Mouse (Mus musculus): Measurements from ENCODE around the gene Dgke. TPM values are rescaled to one million over a fixed set of nuclear protein-coding genes. Genes with fewer than 3 reads are reported as not detected.

Dgke gene
- total and polyA plus RNA-seq, 3 experiments: 4.8 to 17.0 (median 13.4) TPM

- Histone ChIP-seq H3K9me3 (replicated peaks; ENCODE audit: low read length) (no peaks in the 10 kb centered on the region), H3K27me3 (replicated peaks) (no peaks in the 10 kb centered on the region), H3K4me1 (ENCODE audit: control insufficient read depth in 1 of 2, insufficient read depth in 2 of 2) (peaks cover 27 to 62% of the 10 kb centered on the region in 2 experiments), H3K4me3 (replicated peaks in 1 of 3; ENCODE audit: low read depth in 2 of 3, low read length in 2 of 3, poor library complexity in 1 of 3) (no peak overlapping the region), H3K36me3 (replicated peaks in 1 of 2; ENCODE audit: control insufficient read depth in 1 of 2, insufficient read depth in 1 of 2, low read length in 1 of 2) (peaks cover 0 to 12% of the 10 kb centered on the region in 2 experiments), H3K79me2 (replicated peaks; ENCODE audit: control insufficient read depth, extremely low read depth, insufficient read depth, poor library complexity, severe bottlenecking) (no peaks in the 10 kb centered on the region), H3K27ac (ENCODE audit: insufficient read depth, low read depth) (no peak overlapping the region), H3K9ac (ENCODE audit: insufficient read depth, low read depth) (no peak overlapping the region), H3K4me2 (ENCODE audit: insufficient read depth, low read depth, poor library complexity, severe bottlenecking) (no peak overlapping the region)
- in situ Hi-C loops (cut with MboI; ENCODE audit: low pct_ligation_motif_present, low pct_unique_long_range_greater_than_20kb, low sequenced_read_pairs) (no loop called here), dilution Hi-C loops (cut with MboI; ENCODE audit: extremely low pct_ligation_motif_present, extremely low pct_unique_long_range_greater_than_20kb, low sequenced_read_pairs) (no loop called here)
- TF ChIP-seq ZC3H11A (IDR thresholded peaks at IDR 0.05; ENCODE audit: low read depth, low read length) (no peak), ZKSCAN1 (IDR thresholded peaks at IDR 0.05; ENCODE audit: borderline replicate concordance, low read depth, low read length) (no peak), PAX5 (IDR thresholded peaks at IDR 0.05; ENCODE audit: low read length) (no peak), ELF1 (IDR thresholded peaks at IDR 0.05; ENCODE audit: low read depth, low read length) (no peak), POLR2AphosphoS2 (IDR thresholded peaks at IDR 0.05; ENCODE audit: low read depth, low read length) (no peak)
- no peak for DNase-seq (ENCODE audit: extremely low read depth)
Measured at GRCm38 (mm10) chr11:89026117-89026516, 40.5 kb downstream of the Dgke start.

- Histone ChIP-seq H3K4me1 (ENCODE audit: control insufficient read depth in 1 of 2, insufficient read depth in 2 of 2) (peaks cover 22 to 59% of the 10 kb centered on the region in 2 experiments), H3K4me3 (replicated peaks in 1 of 3; ENCODE audit: low read depth in 2 of 3, low read length in 2 of 3, poor library complexity in 1 of 3) (no peak overlapping the region), H3K79me2 (replicated peaks; ENCODE audit: control insufficient read depth, extremely low read depth, insufficient read depth, poor library complexity, severe bottlenecking) (no peaks in the 10 kb centered on the region), H3K9me3 (replicated peaks; ENCODE audit: low read length) (no peaks in the 10 kb centered on the region), H3K27me3 (replicated peaks) (no peaks in the 10 kb centered on the region), H3K4me2 (ENCODE audit: insufficient read depth, low read depth, poor library complexity, severe bottlenecking) (no peak overlapping the region), H3K27ac (ENCODE audit: insufficient read depth, low read depth) (no peak overlapping the region), H3K36me3 (replicated peaks in 1 of 2; ENCODE audit: control insufficient read depth in 1 of 2, insufficient read depth in 1 of 2, low read length in 1 of 2) (peaks cover 1 to 17% of the 10 kb centered on the region in 2 experiments), H3K9ac (ENCODE audit: insufficient read depth, low read depth) (no peak overlapping the region)
- dilution Hi-C loops (cut with MboI; ENCODE audit: extremely low pct_ligation_motif_present, extremely low pct_unique_long_range_greater_than_20kb, low sequenced_read_pairs): no loop called here
- TF ChIP-seq UBTF (IDR thresholded peaks at IDR 0.05; ENCODE audit: low read depth, low read length) (no peak), CHD1 (IDR thresholded peaks at IDR 0.05; ENCODE audit: low read depth, low read length) (no peak), MAFK (IDR thresholded peaks at IDR 0.05; ENCODE audit: insufficient replicate concordance, low read length) (no peak), BHLHE40 (IDR thresholded peaks at IDR 0.05; ENCODE audit: low read depth, low read length) (no peak), ZKSCAN1 (IDR thresholded peaks at IDR 0.05; ENCODE audit: borderline replicate concordance, low read depth, low read length) (no peak), USF1 (IDR thresholded peaks at IDR 0.05; ENCODE audit: low read depth, low read length) (no peak), GABPA (IDR thresholded peaks at IDR 0.05; ENCODE audit: insufficient replicate concordance, low read depth, low read length) (no peak), MXI1 (IDR thresholded peaks at IDR 0.05; ENCODE audit: low read depth, low read length) (no peak), TBP (conservative IDR thresholded peaks at IDR 0.05; ENCODE audit: low read depth, low read length) (no peak), SIN3A (IDR thresholded peaks at IDR 0.05; ENCODE audit: low read length) (no peak), MAZ (IDR thresholded peaks at IDR 0.05; ENCODE audit: low read depth, low read length) (no peak), ETS1 (conservative IDR thresholded peaks at IDR 0.05; ENCODE audit: low read depth, low read length) (no peak), MYC (IDR thresholded peaks at IDR 0.05; ENCODE audit: low read depth, low read length) (no peak), EP300 (IDR thresholded peaks at IDR 0.05; ENCODE audit: low read length) (no peak), TCF12 (IDR thresholded peaks at IDR 0.05; ENCODE audit: low read depth, low read length) (no peak), ZC3H11A (IDR thresholded peaks at IDR 0.05; ENCODE audit: low read depth, low read length) (no peak), ELF1 (IDR thresholded peaks at IDR 0.05; ENCODE audit: low read depth, low read length) (no peak)
- DNase-seq (ENCODE audit: extremely low read depth): no peak
- in situ Hi-C loops (cut with MboI; ENCODE audit: low pct_ligation_motif_present, low pct_unique_long_range_greater_than_20kb, low sequenced_read_pairs): no loop called here
Measured at GRCm38 (mm10) chr11:89025603-89026002, 41.0 kb downstream of the Dgke start.
